In the genomic region with DNA sequence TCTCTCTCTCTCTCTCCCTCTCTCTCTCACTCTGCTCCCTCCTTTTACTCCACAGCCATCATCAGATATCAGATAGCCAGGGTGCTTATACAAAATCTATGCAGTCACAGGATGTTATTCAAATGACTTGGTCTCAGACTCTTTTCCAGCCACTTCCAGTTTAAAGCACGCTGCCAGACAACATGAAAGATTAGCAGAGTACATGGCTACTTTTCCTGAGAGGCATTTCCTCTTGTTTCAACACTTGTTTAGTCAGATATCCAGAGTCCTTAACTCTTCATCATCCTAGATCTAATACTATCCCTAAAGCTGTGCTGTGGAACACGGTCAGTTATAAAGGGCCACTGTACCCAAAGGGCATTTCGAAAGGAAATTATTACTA, we compare ENCODE assay signal across 40 mouse cellular contexts. TPM values are rescaled to one million over a fixed set of nuclear protein-coding genes. Genes with fewer than 3 reads are reported as not detected.
"Had no signal": no experiment of that assay in that cellular context is flagged by ENCODE, and none has a peak within 500 bp of the region (broad histone marks: within the 10 kb centered on the region; RNA-seq: fewer than 3 reads in every experiment).

No protein-coding gene starts in this region.

- ATAC-seq: hindbrain, embryonic 16.5 days; hindbrain, postnatal 0 days; inflammation-experienced regulatory T-cells, adult 6 months had no signal

- H3K4me1 ChIP-seq: heart, embryonic 10.5 days; heart, embryonic 15.5 days; hindbrain, embryonic 10.5 days; hindbrain, embryonic 12.5 days; hindbrain, embryonic 13.5 days; hindbrain, embryonic 15.5 days; intestine, embryonic 15.5 days had no signal

- H3K27me3 ChIP-seq: heart, embryonic 12.5 days; heart, embryonic 13.5 days; heart, embryonic 15.5 days; hindbrain, embryonic 12.5 days; hindbrain, embryonic 13.5 days; hindbrain, embryonic 15.5 days; intestine, embryonic 15.5 days; kidney, embryonic 15.5 days had no signal

- H3K9me3 ChIP-seq: heart, embryonic 10.5 days; heart, embryonic 12.5 days; heart, embryonic 13.5 days; heart, embryonic 15.5 days; hindbrain, embryonic 10.5 days; hindbrain, embryonic 12.5 days; hindbrain, embryonic 13.5 days; hindbrain, embryonic 15.5 days; intestine, embryonic 15.5 days; kidney, embryonic 15.5 days had no signal

- H3K36me3 ChIP-seq: heart, embryonic 10.5 days; heart, embryonic 12.5 days; heart, embryonic 13.5 days; heart, embryonic 15.5 days; hindbrain, embryonic 10.5 days; hindbrain, embryonic 12.5 days; hindbrain, embryonic 13.5 days; hindbrain, embryonic 15.5 days; intestine, embryonic 15.5 days; kidney, embryonic 15.5 days had no signal

- H3K27ac ChIP-seq: heart, embryonic 10.5 days; heart, embryonic 13.5 days; heart, embryonic 15.5 days; hindbrain, embryonic 10.5 days; hindbrain, embryonic 12.5 days; hindbrain, embryonic 13.5 days; hindbrain, embryonic 14.5 days; hindbrain, embryonic 15.5 days; hindbrain, postnatal 0 days; intestine, embryonic 15.5 days; kidney, embryonic 15.5 days; kidney, postnatal 0 days; layer of hippocampus, adult 2 months; left cerebral cortex, adult 2 months had no signal

- H3K4me2 ChIP-seq: heart, embryonic 11.5 days; heart, embryonic 12.5 days; heart, embryonic 13.5 days; heart, embryonic 15.5 days; hindbrain, embryonic 12.5 days; hindbrain, embryonic 13.5 days; hindbrain, embryonic 14.5 days; hindbrain, embryonic 15.5 days; intestine, embryonic 15.5 days; kidney, embryonic 15.5 days had no signal

- DNase-seq: heart, postnatal 10 days; heart, postnatal 14 days; heart, postnatal 4 days; kidney, adult 11 months; kidney, adult 18-20 months; kidney, adult 2 months; kidney, adult 8-10 months; kidney, adult 9 months; kidney, postnatal 10 days; kidney, postnatal 14 days; kidney, postnatal 25 days; kidney, postnatal 36 days; kidney, postnatal 4 days; layer of hippocampus, adult 9-11 months; layer of hippocampus, postnatal 36 days had no signal

- H3K9ac ChIP-seq: heart, embryonic 12.5 days; heart, embryonic 13.5 days; heart, embryonic 15.5 days; hindbrain, embryonic 12.5 days; hindbrain, embryonic 13.5 days; hindbrain, embryonic 14.5 days; hindbrain, embryonic 15.5 days; intestine, embryonic 15.5 days; kidney, embryonic 15.5 days had no signal

- H3K4me3 ChIP-seq: heart, embryonic 10.5 days; heart, embryonic 12.5 days; heart, embryonic 13.5 days; heart, embryonic 15.5 days; hindbrain, embryonic 10.5 days; hindbrain, embryonic 12.5 days; hindbrain, embryonic 13.5 days; hindbrain, embryonic 15.5 days; intestine, embryonic 15.5 days; kidney, embryonic 15.5 days; layer of hippocampus, adult 2 months; left cerebral cortex, adult 2 months had no signal

RNA-seq across cellular contexts. Expression of a gene that starts 5.7 kb away (rescaled TPM):
- total RNA-seq: hindbrain, postnatal 0 days; layer of hippocampus, adult 18-20 months; layer of hippocampus, adult 2 months; layer of hippocampus, adult 8-10 months; layer of hippocampus, postnatal 14 days; layer of hippocampus, postnatal 25 days; left cerebral cortex, adult 18-20 months; left cerebral cortex, adult 2 months had no signal
- polyA plus RNA-seq: heart, embryonic 12.5 days; hindbrain, embryonic 10.5 days; hindbrain, embryonic 12.5 days; hindbrain, embryonic 13.5 days; hindbrain, embryonic 14.5 days; hindbrain, embryonic 15.5 days; hindbrain, embryonic 16.5 days had no signal

RNA-seq across cellular contexts. Expression of a gene that starts 30.9 kb away (rescaled TPM):
- polyA plus RNA-seq: inflammation-experienced regulatory T-cells, adult 6 months had no signal

RNA-seq across cellular contexts. Expression of a gene that starts 59.0 kb away (rescaled TPM):
- total RNA-seq: layer of hippocampus, adult 18-20 months; layer of hippocampus, postnatal 14 days; layer of hippocampus, postnatal 25 days; layer of hippocampus, postnatal 36 days; left cerebral cortex, adult 18-20 months; left cerebral cortex, adult 2 months had no signal
- polyA plus RNA-seq: heart, embryonic 10.5 days; heart, embryonic 12.5 days; heart, embryonic 14.5 days; hindbrain, embryonic 11.5 days; hindbrain, embryonic 14.5 days had no signal
